Mouse (Mus musculus) olfactory bulb, adult 2 months (tissue): ENCODE results near the gene Slc2a10. TPM values are rescaled to one million over a fixed set of nuclear protein-coding genes. Genes with fewer than 3 reads are reported as not detected.

Experiments used
- H3K27ac ChIP-seq: fragments of 200-500 bp; 2 replicates; pipeline ENCODE4 v1.5.1; 2012; ENCODE audit warnings: low read depth, low read length; ENCODE audit not compliant: insufficient read depth
- H3K4me1 ChIP-seq: fragments of 200-500 bp; 2 replicates; pipeline ENCODE4 v1.6.1; 2012; ENCODE audit warnings: low read length; ENCODE audit not compliant: control insufficient read depth, insufficient read depth
- H3K4me3 ChIP-seq: fragments of 200-500 bp; 2 replicates; pipeline ENCODE4 v1.5.1; 2012; ENCODE audit warnings: mild to moderate bottlenecking, low read depth, low read length, moderate library complexity; ENCODE audit not compliant: insufficient read depth
- CTCF ChIP-seq: fragments of 200-500 bp; IDR thresholded peaks from 2 replicates; pipeline ENCODE4 v1.5.1; 2012; ENCODE audit warnings: low read depth, mild to moderate bottlenecking, low read length, moderate library complexity; ENCODE audit not compliant: insufficient read depth
- POLR2A ChIP-seq: fragments of 200-500 bp; IDR thresholded peaks from 2 replicates; pipeline ENCODE4 v1.6.1; 2012; ENCODE audit warnings: mild to moderate bottlenecking, low read depth, low read length, moderate library complexity; ENCODE audit not compliant: insufficient read depth
- WGBS: fragments of 180-500 bp; shearing (Covaris S2); methylation state at CpG from one replicate; pipeline ENCODE4 v1.1.7; 2018; 5-methylcytosine and 5-hydroxymethylcytosine counted together
- polyA plus RNA-seq: library from polyadenylated mRNA; stranded (reverse); fragments of >200 nt; gene quantifications from 2 replicates; pipeline ENCODE4 v1.2.4, GENCODE M21; 2012; ENCODE audit warnings: low replicate concordance; ENCODE audit not compliant: missing spikeins, insufficient read depth, insufficient read length

Gene Slc2a10
- polyA plus RNA-seq, 1 experiment, result not detected

DNA sequence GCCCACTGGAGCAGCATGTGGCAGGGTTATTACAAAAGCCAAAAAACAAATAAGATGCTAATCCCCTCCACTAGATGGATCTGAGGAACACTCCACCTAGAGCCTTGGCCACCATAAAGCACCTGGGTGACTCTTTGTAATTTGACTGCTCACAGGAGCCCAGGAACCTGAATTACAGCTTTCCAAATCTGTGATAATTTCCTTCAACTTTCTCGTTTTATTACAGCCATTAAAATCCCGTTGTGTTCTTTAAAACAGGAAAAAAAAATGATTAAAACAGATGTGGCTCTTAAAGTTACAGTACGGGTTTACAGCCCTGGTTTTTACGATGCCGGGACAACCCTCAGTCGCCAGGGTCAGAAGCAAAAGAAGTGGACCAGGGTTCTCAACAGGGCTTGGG is 63.3 kb downstream of the Slc2a10 start:
- H3K27ac ChIP-seq, result no peak overlapping the region
- H3K4me3 ChIP-seq, result no peak overlapping the region
- peaks cover 8% of the 10 kb centered on the region for H3K4me1 ChIP-seq
- no peak for TF ChIP-seq POLR2A
- TF ChIP-seq CTCF, result no peak
- WGBS, result 75% methylated on average over 6 of the region's 6 CpGs

- H3K4me3 ChIP-seq, result no peak overlapping the region
- H3K4me1 ChIP-seq, result peaks cover 8% of the 10 kb centered on the region
- no peak for TF ChIP-seq POLR2A
- no peak for TF ChIP-seq CTCF
- H3K27ac ChIP-seq, result no peak overlapping the region
- 78% methylated on average over 9 of the region's 9 CpGs for WGBS
These were observed 64.2 kb downstream of the Slc2a10 start for GRCm38 (mm10) chr2:165567820-165568219.

DNA sequence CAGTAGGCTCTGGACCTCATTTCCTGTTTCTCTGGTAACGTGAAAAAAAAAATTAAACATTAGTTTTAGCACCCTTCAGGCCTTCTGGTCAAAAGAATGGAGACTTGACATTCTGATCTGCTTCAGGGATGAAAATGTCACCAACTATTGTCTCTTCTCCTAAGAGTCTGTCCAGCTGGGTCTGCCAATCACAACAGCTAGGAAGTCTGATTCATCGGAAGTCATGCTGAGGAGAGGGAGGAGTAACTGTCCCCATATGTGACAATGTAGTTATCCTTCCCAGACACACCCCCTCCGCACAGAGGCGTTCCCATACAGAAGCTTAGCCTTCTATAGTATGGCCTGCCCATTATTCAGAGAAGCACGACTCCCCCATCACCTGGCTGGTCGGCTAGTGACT is 65.3 kb downstream of the Slc2a10 start:
- Histone ChIP-seq H3K4me3 (no peak overlapping the region), H3K27ac (no peak overlapping the region), H3K4me1 (no peaks in the 10 kb centered on the region)
- no peak for TF ChIP-seq CTCF
- no peak for TF ChIP-seq POLR2A
- 53% methylated on average over 6 of the region's 6 CpGs for WGBS

Other genes starting within 250 kb of the Slc2a10 start
- not detected in 2 replicates for gene Slc35c2, start 215.9 kb upstream of the Slc2a10 start, polyA plus RNA-seq
- 231 TPM in 1 of 2 replicates, not detected in the other for gene Elmo2, start 177.3 kb upstream of the Slc2a10 start, polyA plus RNA-seq
- not detected in 2 replicates for gene Zfp663, start 135.1 kb upstream of the Slc2a10 start, polyA plus RNA-seq
- not detected in 2 replicates for gene Zfp334, start 115.5 kb upstream of the Slc2a10 start, polyA plus RNA-seq
- not detected in 2 replicates for gene Ocstamp, start 103.4 kb upstream of the Slc2a10 start, polyA plus RNA-seq
- not detected in 2 replicates for gene Slc13a3, start 30.6 kb upstream of the Slc2a10 start, polyA plus RNA-seq
- gene Trp53rka, start 10.5 kb upstream of the Slc2a10 start, polyA plus RNA-seq, result not detected in 2 replicates
- gene Eya2, start 91.2 kb downstream of the Slc2a10 start, polyA plus RNA-seq, result 352 TPM in 1 of 2 replicates, not detected in the other